Mouse (Mus musculus) embryonic fibroblast, embryonic 13.5 days (primary cell): ENCODE data around the gene Bspry. TPM values are rescaled to one million over a fixed set of nuclear protein-coding genes. Genes with fewer than 3 reads are reported as not detected.
"Not testable (repeated sequence)": the region's sequence is repeated elsewhere in the genome, so short reads cannot be mapped to it uniquely, and the experiment has no call there.

Experiments used
- H3K27ac ChIP-seq: 2 replicates; pipeline ENCODE4 v1.5.1; 2012; ENCODE audit warnings: low read length, control low read depth, inconsistent platforms; ENCODE audit not compliant: insufficient read depth
- H3K4me1 ChIP-seq: 2 replicates; pipeline ENCODE4 v1.6.1; 2011; ENCODE audit warnings: low read length; ENCODE audit not compliant: control insufficient read depth, insufficient read depth
- H3K4me3 ChIP-seq: 2 replicates; pipeline ENCODE4 v1.5.1; 2011; ENCODE audit warnings: mild to moderate bottlenecking, control low read depth, low read length; ENCODE audit not compliant: insufficient read depth
- CTCF ChIP-seq: IDR thresholded peaks from 2 replicates; pipeline ENCODE4 v1.5.1; 2011; ENCODE audit warnings: mild to moderate bottlenecking, control low read depth, low read length, moderate library complexity, borderline replicate concordance; ENCODE audit not compliant: insufficient read depth
- POLR2A ChIP-seq: IDR thresholded peaks from 2 replicates; pipeline ENCODE4 v1.6.1; 2011; ENCODE audit warnings: low read depth, mild to moderate bottlenecking, control low read depth, low read length, moderate library complexity
- polyA plus RNA-seq: library from polyadenylated mRNA; stranded (reverse); fragments of >200 nt; gene quantifications from 2 replicates; pipeline ENCODE4 v1.2.4, GENCODE M21; 2011; ENCODE audit warnings: low read depth; ENCODE audit not compliant: missing spikeins, insufficient read length

Bspry gene
- polyA plus RNA-seq, 1 experiment = not detected

DNA sequence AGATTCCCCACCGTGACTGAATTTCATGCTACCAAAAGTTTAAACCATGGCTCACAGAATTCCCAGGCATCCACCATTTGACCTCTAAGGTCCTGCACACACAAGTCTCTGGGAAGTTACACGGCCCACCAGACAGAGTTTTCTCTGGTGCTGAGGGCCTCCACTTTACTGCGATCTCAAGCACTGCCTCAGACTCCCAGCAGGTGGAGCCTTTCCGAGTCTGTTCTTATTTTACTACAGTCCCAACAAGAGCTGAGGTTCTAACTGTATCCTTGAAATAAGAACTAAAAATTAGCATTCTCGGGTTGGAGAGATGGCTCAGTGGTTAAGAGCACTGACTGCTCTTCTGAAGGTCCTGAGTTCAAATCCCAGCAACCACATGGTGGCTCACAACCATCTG is 24.9 kb upstream of the Bspry start:
- TF ChIP-seq CTCF (peak; percentile 4; the same call in 1 of the 2 replicates), POLR2A (no peak)
- H3K4me1 ChIP-seq = no peaks in the 10 kb centered on the region
- H3K27ac ChIP-seq = no peak overlapping the region

DNA sequence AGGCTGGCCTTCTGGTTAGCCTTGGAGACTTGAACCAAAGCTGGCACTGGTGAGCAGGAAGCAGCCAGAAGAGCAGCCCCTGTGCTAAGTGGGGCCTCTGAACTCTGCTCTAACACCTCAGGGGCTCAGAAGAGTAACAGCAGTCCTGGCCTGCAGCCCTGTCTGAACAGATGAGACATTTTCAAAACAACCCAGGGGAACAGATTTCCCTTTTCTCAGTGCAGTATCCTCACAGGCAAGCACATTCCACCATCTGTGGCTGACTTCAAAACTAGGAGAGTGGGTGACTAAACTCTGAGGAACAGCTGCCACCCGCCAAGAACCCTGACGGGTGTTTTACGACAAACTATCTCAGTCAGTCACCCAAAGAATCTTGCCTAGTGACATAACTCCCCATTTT is 20.8 kb upstream of the Bspry start:
- Histone ChIP-seq H3K27ac (no peak overlapping the region), H3K4me3 (no peak overlapping the region), H3K4me1 (no peaks in the 10 kb centered on the region)
- TF ChIP-seq POLR2A (no peak), CTCF (no peak)

More for the DNA sequence above, 24.9 kb upstream of the Bspry start:
- H3K4me3 ChIP-seq = no peak overlapping the region

DNA sequence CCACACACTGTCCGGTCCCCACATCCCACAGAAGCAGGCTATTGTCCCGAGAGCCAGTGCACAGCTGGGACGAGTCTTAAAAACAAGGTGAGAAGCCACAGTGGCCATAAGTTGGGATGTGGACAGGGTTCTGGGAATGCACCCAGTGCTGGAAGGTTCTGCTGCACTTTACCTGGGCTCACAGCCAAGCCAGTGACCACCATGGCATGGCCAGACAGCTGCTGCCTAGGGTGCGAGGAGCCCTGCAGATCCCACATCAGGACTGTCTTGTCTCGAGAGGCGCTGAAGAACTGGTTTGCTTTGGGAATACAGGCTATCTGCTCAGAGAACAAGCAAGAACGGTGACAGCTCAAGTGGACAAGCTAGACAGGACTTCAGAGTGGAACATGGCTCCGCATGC is 19.5 kb upstream of the Bspry start:
- no peaks in the 10 kb centered on the region for H3K4me1 ChIP-seq
- H3K4me3 ChIP-seq = no peak overlapping the region
- no peak for TF ChIP-seq POLR2A
- TF ChIP-seq CTCF = no peak
- H3K27ac ChIP-seq = no peak overlapping the region

DNA sequence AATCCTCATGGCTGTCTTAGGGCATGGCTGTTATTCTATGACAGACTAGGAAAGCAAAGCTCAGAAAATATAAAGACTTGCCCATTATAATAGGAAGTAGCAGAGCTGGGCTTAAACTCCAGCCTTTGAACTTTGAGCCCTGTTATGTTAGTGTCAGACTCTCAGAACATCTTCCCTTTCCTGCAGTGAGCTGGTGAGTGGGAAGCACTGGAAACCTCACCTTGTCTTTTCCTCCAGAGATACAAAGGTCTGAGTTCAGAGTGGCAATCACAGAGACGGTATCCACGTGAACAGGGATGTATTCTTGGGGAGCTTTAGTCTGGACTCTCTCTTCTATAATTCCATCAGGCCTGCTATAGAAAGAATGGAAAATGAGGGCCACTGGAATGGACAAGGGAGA is 16.7 kb upstream of the Bspry start:
- Histone ChIP-seq H3K4me1 (no peaks in the 10 kb centered on the region), H3K27ac (no peak overlapping the region), H3K4me3 (no peak overlapping the region)
- TF ChIP-seq CTCF (no peak), POLR2A (no peak)

DNA sequence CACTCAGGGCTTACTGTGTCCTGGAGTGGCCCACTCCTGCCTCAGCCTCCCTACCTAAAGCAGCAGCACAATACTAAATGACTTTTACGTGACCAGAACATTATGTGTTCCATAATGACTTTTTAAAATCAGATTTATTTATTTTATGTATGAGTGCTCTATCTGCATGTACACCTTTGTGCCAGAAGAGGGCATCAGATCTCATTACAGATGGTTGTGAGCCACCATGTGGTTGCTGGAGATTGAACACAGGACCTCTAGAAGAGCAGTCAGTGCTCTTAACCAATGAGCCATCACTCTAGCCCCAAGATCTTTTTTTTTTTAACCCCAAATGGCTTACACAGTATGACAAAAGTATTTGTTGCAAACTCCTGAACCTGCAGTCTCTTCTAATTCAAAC is 11.7 kb upstream of the Bspry start:
- Histone ChIP-seq H3K4me1 (no peaks in the 10 kb centered on the region), H3K4me3 (no peak overlapping the region), H3K27ac (no peak overlapping the region)
- no peak for TF ChIP-seq CTCF
- no peak for TF ChIP-seq POLR2A

DNA sequence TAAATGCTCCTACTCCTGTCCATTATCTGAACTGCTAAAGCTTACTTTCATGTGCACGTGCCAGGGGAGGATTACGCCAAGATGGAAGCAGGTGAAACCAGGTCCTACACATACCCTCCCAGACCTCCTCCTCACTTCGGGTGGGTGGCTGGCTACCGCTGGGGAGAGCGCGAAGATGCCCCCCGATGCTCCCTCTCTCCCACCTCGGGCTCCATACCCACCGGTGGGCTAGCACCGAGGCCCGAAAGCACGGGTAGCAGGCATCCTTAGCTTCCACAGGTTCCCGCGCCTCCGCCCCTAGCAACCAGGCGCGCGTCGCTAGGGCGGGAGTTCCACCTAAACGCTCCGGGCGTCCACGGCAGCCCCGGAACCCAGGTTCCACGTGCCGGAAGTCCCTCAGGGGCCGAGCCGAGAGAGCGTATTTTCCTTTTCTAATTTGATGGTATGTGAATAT is 9.2 kb upstream of the Bspry start, which contains the start of gene Wdr31:
TSS of gene Wdr31 (minus strand) at position 299 of the 454 bp plus-strand sequence.
- no peaks in the 10 kb centered on the region for H3K4me1 ChIP-seq
- H3K4me3 ChIP-seq = peak within 1 kb of the TSS; percentile 67
- no peak for TF ChIP-seq POLR2A
- TF ChIP-seq CTCF = no peak
- H3K27ac ChIP-seq = no peak within 1 kb of the TSS

- Histone ChIP-seq H3K27ac (no peak overlapping the region), H3K4me3 (no peak overlapping the region), H3K4me1 (no peaks in the 10 kb centered on the region)
- TF ChIP-seq POLR2A (no peak), CTCF (no peak)
Measured at GRCm38 (mm10) chr4:62472071-62472470, 7.8 kb upstream of the Bspry start.

DNA sequence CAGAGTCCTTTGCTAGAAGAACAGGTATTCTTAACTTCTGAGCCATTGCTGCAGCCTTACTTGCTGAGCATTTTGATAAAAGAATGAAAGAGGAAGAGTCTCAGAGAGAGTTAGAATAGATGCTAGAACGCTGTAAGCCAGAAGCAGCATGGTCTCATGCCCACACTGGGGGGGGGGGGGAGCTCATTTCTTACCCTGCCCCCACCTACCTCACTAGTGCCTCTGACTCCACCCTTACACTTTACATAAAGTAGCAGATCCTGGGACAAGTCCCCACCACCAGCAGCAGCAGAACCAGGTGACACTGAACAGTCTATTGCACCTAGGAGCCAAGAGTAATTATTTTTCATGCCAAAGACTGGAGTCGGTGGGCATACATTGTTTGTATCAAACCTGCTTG is 4.7 kb upstream of the Bspry start:
- Histone ChIP-seq H3K27ac (no peak overlapping the region), H3K4me3 (no peak overlapping the region)
- TF ChIP-seq CTCF = no peak
- no peak for TF ChIP-seq POLR2A

GRCm38 (mm10) chr4:62475793-62476192 is 4.1 kb upstream of the Bspry start:
- TF ChIP-seq CTCF (no peak), POLR2A (no peak)
- no peaks in the 10 kb centered on the region; the same call in 1 of the 2 replicates for H3K4me1 ChIP-seq
- H3K27ac ChIP-seq = no peak overlapping the region
- no peak overlapping the region for H3K4me3 ChIP-seq

More for the DNA sequence above, 4.7 kb upstream of the Bspry start:
- no peaks in the 10 kb centered on the region; the same call in 1 of the 2 replicates for H3K4me1 ChIP-seq

DNA sequence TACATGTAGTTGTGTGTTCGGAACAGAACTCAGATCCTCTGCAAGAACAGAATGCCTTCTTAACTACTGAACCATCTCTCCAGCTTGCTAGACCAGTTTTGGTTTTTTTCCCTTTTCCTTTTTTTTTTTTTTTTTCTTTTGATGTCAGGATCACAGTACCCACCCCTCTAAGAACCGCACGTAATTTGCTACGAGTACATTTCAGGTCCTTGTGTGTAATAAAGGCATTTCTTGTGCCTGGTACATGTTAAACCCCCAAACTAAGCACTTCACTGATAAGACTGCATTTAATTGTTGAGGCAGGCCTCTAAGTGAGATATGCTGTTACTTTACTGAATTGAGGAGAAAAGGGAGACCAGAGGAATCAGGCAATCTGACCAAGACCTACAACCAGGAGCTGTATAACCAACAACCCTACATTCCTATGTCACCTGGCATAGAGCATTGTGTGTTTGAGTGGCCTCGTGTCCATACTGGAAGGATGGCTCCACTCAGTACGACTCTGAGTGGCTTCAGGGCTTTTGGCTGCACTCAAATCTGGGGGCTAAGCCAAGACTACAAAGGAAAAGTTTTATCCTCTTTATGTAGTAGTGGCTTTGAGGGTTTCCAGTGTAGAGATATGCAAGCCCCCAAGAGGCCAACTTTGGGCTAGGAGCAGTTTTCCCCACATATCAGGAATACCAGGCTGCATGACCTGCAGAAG is 2.2 kb upstream of the Bspry start:
- H3K4me3 ChIP-seq = no peak overlapping the region
- TF ChIP-seq POLR2A (no peak), CTCF (no peak)
- H3K27ac ChIP-seq = no peak overlapping the region
- H3K4me1 ChIP-seq = no peaks in the 10 kb centered on the region; the same call in 1 of the 2 replicates

GRCm38 (mm10) chr4:62479593-62479936 is 288 bp upstream of the Bspry start:
- H3K4me3 ChIP-seq = peak overlapping the region; percentile 33
- not testable (repeated sequence) for H3K27ac ChIP-seq, H3K4me1 ChIP-seq
